Mouse (Mus musculus) brain, embryonic 14.5 days (tissue): ENCODE data around the gene Emc1.

Source experiments
- CTCF ChIP-seq: fragments of 200-500 bp; IDR thresholded peaks from 2 replicates; pipeline ENCODE4 v1.5.1; 2012; ENCODE audit warnings: inconsistent platforms, mild to moderate bottlenecking, moderate library complexity, borderline replicate concordance; ENCODE audit not compliant: insufficient read depth, insufficient read length; ENCODE audit errors: extremely low read depth
- POLR2A ChIP-seq: fragments of 200-500 bp; IDR thresholded peaks from 2 replicates; pipeline ENCODE4 v1.6.1; 2012; ENCODE audit warnings: mild to moderate bottlenecking, inconsistent platforms, borderline replicate concordance; ENCODE audit not compliant: poor library complexity, insufficient read depth, insufficient read length, severe bottlenecking; ENCODE audit errors: extremely low read depth

- TF ChIP-seq POLR2A: no peak
- no peak for TF ChIP-seq CTCF
Observed at GRCm38 (mm10) chr4:139341556-139342233, 10.7 kb upstream of the Emc1 start.
